Mouse (Mus musculus) midbrain, embryonic 16.5 days (tissue): ENCODE measurements at regions not wholly inside any gene's neighbourhood (a gene's known extent, or its start where the extent isn't known, plus 50 kb on each side); places are given as distances from the start of the nearest gene placed in this dataset.
A peak's percentile ranks its signal among the peaks of the same experiment; 100 is the strongest.

ENCODE experiments used
- ATAC-seq: fragments of 200-750 bp; cut with Nextera tagmentation; 2 replicates; pipeline ENCODE4 v1.8.0; 2017; ENCODE audit warnings: moderate TSS enrichment
- H3K27ac ChIP-seq: fragments of 300-500 bp; sonication (generic); 2 replicates; pipeline ENCODE4 v1.5.1; 2014; ENCODE audit warnings: mild to moderate bottlenecking, low read length, mixed read lengths
- H3K27me3 ChIP-seq: fragments of 300-500 bp; sonication (generic); 2 replicates; pipeline ENCODE4 v1.6.1; 2014; ENCODE audit warnings: low read depth, low read length, mixed read lengths; ENCODE audit not compliant: control insufficient read depth, insufficient read depth
- H3K36me3 ChIP-seq: fragments of 300-500 bp; sonication (generic); 2 replicates; pipeline ENCODE4 v1.6.1; 2014; ENCODE audit warnings: mild to moderate bottlenecking, low read length, moderate library complexity, mixed read lengths; ENCODE audit not compliant: control insufficient read depth, insufficient read depth
- H3K4me1 ChIP-seq: fragments of 300-500 bp; sonication (generic); 2 replicates; pipeline ENCODE4 v1.6.1; 2014; ENCODE audit warnings: mild to moderate bottlenecking, low read length, mixed read lengths; ENCODE audit not compliant: control insufficient read depth, insufficient read depth
- H3K4me2 ChIP-seq: fragments of 300-500 bp; sonication (generic); 2 replicates; pipeline ENCODE4 v1.6.1; 2014; ENCODE audit warnings: mild to moderate bottlenecking, low read length, mixed read lengths
- H3K4me3 ChIP-seq: fragments of 300-500 bp; sonication (generic); 2 replicates; pipeline ENCODE4 v1.5.1; 2014; ENCODE audit warnings: low read depth, mild to moderate bottlenecking, low read length, moderate library complexity, mixed read lengths
- H3K9ac ChIP-seq: fragments of 300-500 bp; sonication (generic); 2 replicates; pipeline ENCODE4 v1.6.1; 2014; ENCODE audit warnings: low read depth, low read length, mixed read lengths
- H3K9me3 ChIP-seq: fragments of 300-500 bp; sonication (generic); replicated peaks from 2 replicates; pipeline ENCODE4 v1.6.1; 2014; ENCODE audit warnings: mild to moderate bottlenecking, low read length, mixed read lengths; ENCODE audit not compliant: control insufficient read depth, poor library complexity, severe bottlenecking
- WGBS: fragments of 180-500 bp; shearing (Covaris S2); extraction: QIAGEN DNeasy Blood & Tissue Kit; methylation state at CpG from one replicate; pipeline ENCODE4 v1.1.7; 2014; 5-methylcytosine and 5-hydroxymethylcytosine counted together

DNA sequence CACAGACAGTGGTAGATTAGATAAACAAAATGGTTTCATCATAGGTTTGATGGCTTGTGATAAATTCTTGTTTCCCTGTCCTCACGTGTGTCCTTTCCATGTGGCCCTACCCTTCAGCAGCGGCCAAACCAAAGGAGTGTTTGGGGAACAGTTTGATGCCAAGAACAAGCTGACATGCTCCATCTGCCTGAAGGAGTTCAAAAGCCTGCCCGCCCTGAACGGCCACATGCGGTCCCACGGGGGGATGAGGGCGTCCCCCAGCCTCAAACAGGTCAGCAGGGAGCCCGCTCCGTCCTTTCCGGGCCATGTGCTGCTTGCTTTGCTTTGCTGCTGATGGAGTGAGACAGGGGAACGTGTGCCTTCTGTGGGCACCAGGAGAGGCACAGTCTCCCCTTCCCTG is 51.0 kb upstream of the Mrps10 start:
- Histone ChIP-seq H3K27ac (no peak overlapping the region), H3K9me3 (no peaks in the 10 kb centered on the region), H3K36me3 (peaks cover 20% of the 10 kb centered on the region), H3K4me2 (no peak overlapping the region), H3K4me3 (no peak overlapping the region), H3K9ac (no peak overlapping the region), H3K27me3 (no peaks in the 10 kb centered on the region), H3K4me1 (no peaks in the 10 kb centered on the region)
- WGBS = 90% methylated on average over 11 of the region's 11 CpGs
- no peak for ATAC-seq

- Histone ChIP-seq H3K9ac (no peak overlapping the region), H3K27me3 (no peaks in the 10 kb centered on the region), H3K36me3 (peaks cover 20% of the 10 kb centered on the region), H3K4me3 (no peak overlapping the region), H3K4me2 (no peak overlapping the region), H3K4me1 (no peaks in the 10 kb centered on the region), H3K27ac (no peak overlapping the region), H3K9me3 (no peaks in the 10 kb centered on the region)
- 94% methylated on average over 7 of the region's 7 CpGs for WGBS
- no peak for ATAC-seq
Observed at GRCm38 (mm10) chr17:47313162-47313561, 55.5 kb upstream of the Mrps10 start.

DNA sequence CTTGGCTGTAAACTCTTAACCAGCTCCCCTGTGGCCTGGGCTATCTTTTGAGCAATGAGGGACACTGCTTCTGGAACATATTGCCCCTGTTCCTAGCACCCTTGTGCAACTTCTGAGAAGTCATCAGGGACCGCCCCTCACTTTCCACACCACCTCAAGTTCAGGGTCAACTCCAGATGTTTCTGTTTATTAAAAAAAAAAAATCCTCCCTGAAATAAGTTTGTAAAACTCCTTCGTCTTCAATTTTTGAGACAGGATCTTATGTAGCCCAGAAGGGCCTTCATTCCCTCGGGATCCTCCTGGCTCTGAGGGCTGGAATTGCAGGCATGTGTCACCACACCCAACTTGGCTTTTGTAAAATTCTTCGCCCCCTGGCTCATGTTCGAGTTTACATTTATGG is 57.4 kb upstream of the Mrps10 start:
- H3K4me3 ChIP-seq = no peak overlapping the region
- no peaks in the 10 kb centered on the region for H3K27me3 ChIP-seq
- H3K4me2 ChIP-seq = no peak overlapping the region
- peaks cover 14% of the 10 kb centered on the region for H3K36me3 ChIP-seq
- ATAC-seq = no peak
- H3K27ac ChIP-seq = no peak overlapping the region
- H3K9me3 ChIP-seq = no peaks in the 10 kb centered on the region
- 92% methylated on average over 5 of the region's 5 CpGs for WGBS
- H3K4me1 ChIP-seq = 0 out of 2 replicates have a peak, but pooled peaks cover 1% of the 10 kb centered on the region
- H3K9ac ChIP-seq = no peak overlapping the region

GRCm38 (mm10) chr17:47306027-47306761 is 62.5 kb upstream of the Mrps10 start:
- Histone ChIP-seq H3K27ac (no peak overlapping the region), H3K9ac (no peak overlapping the region), H3K4me2 (no peak overlapping the region), H3K27me3 (no peaks in the 10 kb centered on the region), H3K4me1 (peaks cover 15% of the 10 kb centered on the region; the same call in 1 of the 2 replicates), H3K9me3 (no peaks in the 10 kb centered on the region), H3K4me3 (no peak overlapping the region), H3K36me3 (no peaks in the 10 kb centered on the region)
- ATAC-seq = no peak
- 35% methylated on average over 13 of the region's 13 CpGs for WGBS

- Histone ChIP-seq H3K9ac (no peak overlapping the region), H3K36me3 (no peaks in the 10 kb centered on the region), H3K9me3 (no peaks in the 10 kb centered on the region), H3K4me2 (no peak overlapping the region), H3K27ac (no peak overlapping the region), H3K27me3 (no peaks in the 10 kb centered on the region), H3K4me3 (no peak overlapping the region), H3K4me1 (peaks cover 15% of the 10 kb centered on the region; the same call in 1 of the 2 replicates)
- ATAC-seq = 0 out of 2 replicates have a peak, but pooled peaks have one; percentile 51
- 30% methylated on average over 8 of the region's 8 CpGs for WGBS
Observed at GRCm38 (mm10) chr17:47304463-47305199, 64.1 kb upstream of the Mrps10 start.

DNA sequence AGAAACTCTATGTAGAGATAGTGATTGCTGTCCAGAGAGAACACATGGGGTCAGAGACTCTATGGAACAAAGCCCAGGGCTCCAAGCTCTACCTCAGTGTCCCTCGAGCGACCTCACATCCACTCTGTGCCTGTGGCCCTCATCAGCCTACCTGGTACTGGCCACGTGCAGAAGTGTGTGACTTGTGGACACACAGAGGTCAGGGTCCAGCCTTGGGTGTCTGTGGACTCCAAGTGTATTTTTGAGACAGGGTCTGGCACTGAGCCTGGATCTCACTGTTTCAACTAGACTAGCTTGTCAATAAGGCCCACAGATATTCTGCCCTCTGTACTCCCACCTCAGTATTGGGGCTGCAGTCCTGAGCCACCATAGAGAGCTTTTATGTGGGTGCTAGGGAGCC is 65.1 kb upstream of the Mrps10 start:
- WGBS = 98% methylated on average over 3 of the region's 3 CpGs
- no peaks in the 10 kb centered on the region for H3K36me3 ChIP-seq
- no peak overlapping the region for H3K9ac ChIP-seq
- no peak overlapping the region for H3K4me3 ChIP-seq
- no peak overlapping the region for H3K4me2 ChIP-seq
- no peak overlapping the region for H3K27ac ChIP-seq
- H3K9me3 ChIP-seq = no peaks in the 10 kb centered on the region
- peaks cover 15% of the 10 kb centered on the region; the same call in 1 of the 2 replicates for H3K4me1 ChIP-seq
- no peaks in the 10 kb centered on the region for H3K27me3 ChIP-seq
- ATAC-seq = no peak

DNA sequence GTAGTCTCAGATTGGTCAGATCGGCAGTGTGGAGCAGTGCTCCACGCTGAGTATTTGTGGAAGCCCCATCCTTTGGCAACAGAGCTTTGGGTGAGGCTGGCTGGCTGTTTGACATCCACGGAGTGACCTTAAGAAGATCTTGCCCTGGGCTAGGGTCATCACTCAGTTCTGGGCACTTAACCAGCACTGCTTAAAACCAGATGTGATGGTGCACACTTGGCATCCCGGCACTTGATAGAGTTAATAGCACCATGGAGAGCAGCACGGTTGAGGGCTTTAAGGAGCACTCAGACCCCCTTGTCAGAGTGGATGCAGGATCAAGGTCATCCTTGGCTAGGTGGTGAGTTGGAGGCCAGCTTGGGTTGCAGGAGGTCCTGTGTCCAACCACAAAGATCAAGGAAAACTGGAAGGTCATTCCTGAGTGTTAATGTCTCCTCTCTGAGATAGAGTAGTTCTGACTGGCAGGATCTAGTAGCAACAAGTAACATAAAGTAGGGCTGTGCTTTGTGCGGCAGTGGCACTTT is 70.2 kb upstream of the Mrps10 start:
- ATAC-seq = no peak
- H3K36me3 ChIP-seq = no peaks in the 10 kb centered on the region
- H3K4me2 ChIP-seq = no peak overlapping the region
- H3K9me3 ChIP-seq = no peaks in the 10 kb centered on the region
- H3K4me3 ChIP-seq = no peak overlapping the region
- 93% methylated on average over 6 of the region's 6 CpGs for WGBS
- H3K27ac ChIP-seq = no peak overlapping the region
- H3K4me1 ChIP-seq = peaks cover 2% of the 10 kb centered on the region
- no peak overlapping the region for H3K9ac ChIP-seq
- H3K27me3 ChIP-seq = no peaks in the 10 kb centered on the region

DNA sequence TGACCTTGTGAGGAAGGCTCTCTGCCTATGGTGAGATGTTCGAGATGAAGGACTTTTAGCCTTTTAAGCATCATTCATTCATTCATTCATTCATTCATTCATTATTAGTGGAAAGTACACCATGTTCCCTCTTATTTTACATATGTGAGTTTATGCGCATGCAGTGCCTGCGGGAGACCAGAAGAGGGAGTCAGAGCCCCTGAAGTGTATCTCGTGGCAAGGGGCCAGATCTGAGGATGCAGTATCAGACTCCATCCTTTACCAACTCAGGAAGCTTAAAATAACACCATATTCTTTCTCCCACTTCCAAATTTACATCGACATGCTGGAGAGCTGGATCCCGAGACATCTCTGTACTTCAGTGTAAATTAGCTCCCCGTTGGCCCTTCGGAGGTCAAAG is 70.7 kb upstream of the Mrps10 start:
- Histone ChIP-seq H3K9ac (no peak overlapping the region), H3K4me1 (peaks cover 2% of the 10 kb centered on the region), H3K36me3 (no peaks in the 10 kb centered on the region), H3K9me3 (no peaks in the 10 kb centered on the region), H3K27ac (no peak overlapping the region), H3K4me3 (no peak overlapping the region), H3K27me3 (no peaks in the 10 kb centered on the region), H3K4me2 (no peak overlapping the region)
- WGBS = 93% methylated on average over 8 of the region's 8 CpGs
- no peak for ATAC-seq
